Mouse (Mus musculus) kidney, adult 2 months (tissue): ENCODE results near the gene Dok5.

Experiments used
- CTCF ChIP-seq: fragments of 200-500 bp; conservative IDR thresholded peaks from 2 replicates; pipeline ENCODE4 v1.5.1; 2011; ENCODE audit warnings: low read depth, mild to moderate bottlenecking, control low read depth, low read length, moderate library complexity, mixed read lengths; ENCODE audit not compliant: insufficient read depth, insufficient read length
- POLR2A ChIP-seq: fragments of 200-500 bp; IDR thresholded peaks from one replicate; pipeline ENCODE4 v1.6.1; 2011; ENCODE audit warnings: low read depth, low read length, control low read depth

GRCm38 (mm10) chr2:170795242-170795641 is 63.6 kb downstream of the Dok5 start:
- TF ChIP-seq CTCF = no peak
- no peak for TF ChIP-seq POLR2A
